Mouse (Mus musculus) intestine, postnatal 0 days (tissue): ENCODE data around the gene Myof. TPM values are rescaled to one million over a fixed set of nuclear protein-coding genes. Genes with fewer than 3 reads are reported as not detected.

Source experiments
- ATAC-seq: fragments of 200-750 bp; cut with Nextera tagmentation; 2 replicates; pipeline ENCODE4 v1.8.0; 2017; ENCODE audit warnings: mild to moderate bottlenecking, moderate TSS enrichment, moderate library complexity
- H3K27ac ChIP-seq: fragments of 300-500 bp; sonication (generic); 2 replicates; pipeline ENCODE4 v1.5.1; 2014; ENCODE audit warnings: mild to moderate bottlenecking, low read depth, low read length, moderate library complexity
- H3K27me3 ChIP-seq: fragments of 300-500 bp; sonication (generic); replicated peaks from 2 replicates; pipeline ENCODE4 v1.6.1; 2014; ENCODE audit warnings: low read length, mixed read lengths; ENCODE audit not compliant: control insufficient read depth, insufficient read depth
- H3K36me3 ChIP-seq: fragments of 300-500 bp; sonication (generic); 2 replicates; pipeline ENCODE4 v1.6.1; 2014; ENCODE audit warnings: mild to moderate bottlenecking, moderate library complexity; ENCODE audit not compliant: control insufficient read depth, insufficient read depth
- H3K4me1 ChIP-seq: fragments of 300-500 bp; sonication (generic); replicated peaks from 2 replicates; pipeline ENCODE4 v1.6.1; 2014; ENCODE audit warnings: antibody characterized with exemption, low read length, mixed read lengths; ENCODE audit not compliant: control insufficient read depth, insufficient read depth
- H3K4me2 ChIP-seq: fragments of 300-500 bp; sonication (generic); replicated peaks from 2 replicates; pipeline ENCODE4 v1.6.1; 2014; ENCODE audit warnings: low read depth, mild to moderate bottlenecking, moderate library complexity
- H3K4me3 ChIP-seq: fragments of 300-500 bp; sonication (generic); 2 replicates; pipeline ENCODE4 v1.5.1; 2014; ENCODE audit warnings: low read depth, low read length
- H3K9ac ChIP-seq: fragments of 300-500 bp; sonication (generic); 2 replicates; pipeline ENCODE4 v1.6.1; 2014; ENCODE audit warnings: mild to moderate bottlenecking, low read depth, low read length
- H3K9me3 ChIP-seq: fragments of 300-500 bp; sonication (generic); 2 replicates; pipeline ENCODE4 v1.6.1; 2016; ENCODE audit warnings: mixed run types; ENCODE audit not compliant: control insufficient read depth
- CTCF ChIP-seq: sonication (generic); IDR thresholded peaks from 2 replicates; pipeline ENCODE4 v1.5.1; 2016; ENCODE audit warnings: low read depth, mild to moderate bottlenecking, control low read depth, antibody characterized with exemption, moderate library complexity
- WGBS: fragments of 180-500 bp; shearing (Covaris S2); extraction: QIAGEN DNeasy Blood & Tissue Kit; methylation state at CpG from one replicate; pipeline ENCODE4 v1.1.7; 2014; 5-methylcytosine and 5-hydroxymethylcytosine counted together
- polyA plus RNA-seq: library from polyadenylated mRNA; unstranded; fragments of >200 nt; fragmentation: Nextera tagmentation; extraction: Ambion mirVana; gene quantifications from 2 replicates; pipeline ENCODE4 v1.2.1, GENCODE M21; 2015

Myof gene
- polyA plus RNA-seq, 1 experiment from 2014 or later: 5.9 TPM

- Histone ChIP-seq H3K9me3 (no peaks in the 10 kb centered on the region), H3K4me2 (no peak overlapping the region), H3K4me3 (no peak overlapping the region), H3K4me1 (no peaks in the 10 kb centered on the region), H3K9ac (no peak overlapping the region), H3K27ac (no peak overlapping the region), H3K36me3 (peaks cover 15% of the 10 kb centered on the region; the same call in 1 of the 2 replicates), H3K27me3 (no peaks in the 10 kb centered on the region)
- no peak for TF ChIP-seq CTCF
- WGBS: 87% methylated on average over 3 of the region's 3 CpGs
- no peak for ATAC-seq
These were observed 19.8 kb upstream of the Myof start for GRCm38 (mm10) chr19:38063201-38063600.

- Histone ChIP-seq H3K27ac (no peak overlapping the region), H3K4me1 (peaks cover 4% of the 10 kb centered on the region; the same call in 1 of the 2 replicates), H3K9me3 (no peaks in the 10 kb centered on the region), H3K9ac (no peak overlapping the region), H3K4me3 (no peak overlapping the region), H3K36me3 (peaks cover 10% of the 10 kb centered on the region; the same call in 1 of the 2 replicates), H3K4me2 (no peak overlapping the region), H3K27me3 (no peaks in the 10 kb centered on the region)
- no peak for TF ChIP-seq CTCF
- 82% methylated on average over 8 of the region's 8 CpGs for whole genome bisulfite sequencing
- ATAC-seq: no peak
These were observed 13.6 kb upstream of the Myof start for GRCm38 (mm10) chr19:38056931-38057330.

- H3K27me3 ChIP-seq: no peaks in the 10 kb centered on the region
- H3K4me1 ChIP-seq: peaks cover 4% of the 10 kb centered on the region; the same call in 1 of the 2 replicates
- peak overlapping the region; percentile 86; the same call in 1 of the 2 replicates for H3K4me2 ChIP-seq
- H3K27ac ChIP-seq: no peak overlapping the region
- no peak for TF ChIP-seq CTCF
- H3K9ac ChIP-seq: no peak overlapping the region
- 30% methylated on average over 3 of the region's 3 CpGs for WGBS
- no peaks in the 10 kb centered on the region for H3K9me3 ChIP-seq
- H3K36me3 ChIP-seq: peaks cover 10% of the 10 kb centered on the region; the same call in 1 of the 2 replicates
- no peak overlapping the region for H3K4me3 ChIP-seq
- ATAC-seq: no peak
These were observed 12.9 kb upstream of the Myof start for GRCm38 (mm10) chr19:38056276-38056675.

- H3K36me3 ChIP-seq: peaks cover 9% of the 10 kb centered on the region; the same call in 1 of the 2 replicates
- no peaks in the 10 kb centered on the region for H3K9me3 ChIP-seq
- 9% methylated on average over 6 of the region's 6 CpGs for WGBS
- peak overlapping the region; percentile 13; the same call in 1 of the 2 replicates for H3K9ac ChIP-seq
- no peak for ATAC-seq
- peaks cover 4% of the 10 kb centered on the region; the same call in 1 of the 2 replicates for H3K4me1 ChIP-seq
- peak overlapping the region; percentile 74 for H3K4me3 ChIP-seq
- no peak for TF ChIP-seq CTCF
- H3K27me3 ChIP-seq: no peaks in the 10 kb centered on the region
- H3K27ac ChIP-seq: no peak overlapping the region
- H3K4me2 ChIP-seq: peak overlapping the region; percentile 86
These were observed 12.4 kb upstream of the Myof start for GRCm38 (mm10) chr19:38055798-38056197.

GRCm38 (mm10) chr19:38054720-38055192 is 11.4 kb upstream of the Myof start, which contains the start of gene Cep55:
Gene Cep55, plus strand, starts transcription at chr19:38055011.
- peak; percentile 96 for ATAC-seq
- Histone ChIP-seq H3K27me3 (no peaks in the 10 kb centered on the region), H3K4me1 (peaks cover 4% of the 10 kb centered on the region; the same call in 1 of the 2 replicates), H3K36me3 (no peaks in the 10 kb centered on the region), H3K27ac (0 out of 2 replicates have a peak within 1 kb of the TSS, but pooled peaks have one; percentile 31), H3K4me2 (peak within 1 kb of the TSS; percentile 86), H3K4me3 (peak within 1 kb of the TSS; percentile 74), H3K9me3 (no peaks in the 10 kb centered on the region), H3K9ac (peak within 1 kb of the TSS; percentile 66)
- TF ChIP-seq CTCF: no peak; the same call in 1 of the 2 replicates
- under 1% methylated on average over 36 of the region's 36 CpGs for WGBS

GRCm38 (mm10) chr19:38054149-38054719 is 10.9 kb upstream of the Myof start:
- H3K4me3 ChIP-seq: peak overlapping the region; percentile 74
- peak overlapping the region; percentile 54 for H3K9ac ChIP-seq
- H3K27ac ChIP-seq: no peak overlapping the region
- H3K4me1 ChIP-seq: peaks cover 4% of the 10 kb centered on the region; the same call in 1 of the 2 replicates
- H3K27me3 ChIP-seq: no peaks in the 10 kb centered on the region
- TF ChIP-seq CTCF: no peak
- H3K4me2 ChIP-seq: peak overlapping the region; percentile 86
- ATAC-seq: peak; percentile 94
- under 1% methylated on average over 23 of the region's 23 CpGs for WGBS
- no peaks in the 10 kb centered on the region for H3K36me3 ChIP-seq
- H3K9me3 ChIP-seq: no peaks in the 10 kb centered on the region
